Mouse (Mus musculus) cerebellum, adult 2 months (tissue): ENCODE measurements around the gene 4933405O20Rik. TPM values are rescaled to one million over a fixed set of nuclear protein-coding genes. Genes with fewer than 3 reads are reported as not detected.

Experiments
- DNase-seq, 2 experiments: peaks; one replicate each; pipeline ENCODE4 v3.0.0; 2021
- H3K27ac ChIP-seq: fragments of 200-500 bp; 2 replicates; pipeline ENCODE4 v1.5.1; 2012; ENCODE audit warnings: low read length, control low read depth, inconsistent platforms; ENCODE audit not compliant: insufficient read depth
- H3K27me3 ChIP-seq: fragments of 200-500 bp; 2 replicates; pipeline ENCODE4 v1.6.1; 2012; ENCODE audit warnings: inconsistent platforms, mild to moderate bottlenecking, low read length, moderate library complexity; ENCODE audit not compliant: control insufficient read depth, insufficient read depth
- H3K4me1 ChIP-seq: fragments of 200-500 bp; 2 replicates; pipeline ENCODE4 v1.6.1; 2011; ENCODE audit warnings: low read length; ENCODE audit not compliant: control insufficient read depth, insufficient read depth
- H3K4me3 ChIP-seq: fragments of 200-500 bp; replicated peaks from 2 replicates; pipeline ENCODE3; 2011; ENCODE audit warnings: mild to moderate bottlenecking, low read depth, low read length, control low read depth; ENCODE audit not compliant: insufficient read depth
- CTCF ChIP-seq: fragments of 200-500 bp; IDR thresholded peaks from 2 replicates; pipeline ENCODE4 v1.5.1; 2011; ENCODE audit warnings: low read depth, mild to moderate bottlenecking, control low read depth, low read length, moderate library complexity, borderline replicate concordance; ENCODE audit not compliant: insufficient read depth
- POLR2A ChIP-seq: fragments of 200-500 bp; IDR thresholded peaks from 2 replicates; pipeline ENCODE4 v1.6.1; 2011; ENCODE audit warnings: low read length, control low read depth, borderline replicate concordance; ENCODE audit not compliant: insufficient read depth
- WGBS: fragments of 180-500 bp; shearing (Covaris S2); methylation state at CpG from one replicate; pipeline ENCODE4 v1.1.7; 2018; 5-methylcytosine and 5-hydroxymethylcytosine counted together
- polyA plus RNA-seq: library from polyadenylated mRNA; depleted of rRNA; stranded (reverse); fragments of >200 nt; gene quantifications from 2 replicates; pipeline ENCODE4 v1.2.3, GENCODE M21; 2012; rRNA removed

Gene 4933405O20Rik
- polyA plus RNA-seq, result 0.23 and 0.51 TPM in 2 replicates

DNA sequence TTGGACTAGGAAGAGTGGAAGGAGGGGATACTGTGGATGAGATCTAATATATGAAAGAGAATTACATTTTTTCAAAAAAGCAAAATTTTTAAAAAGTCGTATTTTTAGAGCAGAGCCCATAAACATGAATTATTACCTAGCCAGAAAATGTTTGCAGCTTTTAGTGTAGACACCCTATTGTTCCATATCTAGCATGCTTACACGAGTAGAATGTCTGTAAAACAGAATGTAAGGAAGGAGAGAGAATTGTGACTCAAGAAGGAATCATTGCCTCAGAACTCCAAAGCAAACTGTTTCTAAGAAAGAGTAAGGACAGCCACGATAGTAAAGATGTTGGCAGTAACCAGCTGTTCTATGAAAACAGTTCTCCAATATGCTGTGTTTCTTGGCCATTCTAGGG lies at the start of gene 4933405O20Rik:
Gene 4933405O20Rik, plus strand, starts transcription at position 301 of the 400 bp plus-strand sequence.
- no peak within 1 kb of the TSS for H3K4me3 ChIP-seq
- DNase-seq, result no peak
- H3K27me3 ChIP-seq, result no peaks in the 10 kb centered on the region
- 81% methylated on average over 3 of the region's 3 CpGs for WGBS
- no peak within 1 kb of the TSS for H3K27ac ChIP-seq
- no peaks in the 10 kb centered on the region for H3K4me1 ChIP-seq
- no peak for TF ChIP-seq POLR2A
- no peak for TF ChIP-seq CTCF

DNA sequence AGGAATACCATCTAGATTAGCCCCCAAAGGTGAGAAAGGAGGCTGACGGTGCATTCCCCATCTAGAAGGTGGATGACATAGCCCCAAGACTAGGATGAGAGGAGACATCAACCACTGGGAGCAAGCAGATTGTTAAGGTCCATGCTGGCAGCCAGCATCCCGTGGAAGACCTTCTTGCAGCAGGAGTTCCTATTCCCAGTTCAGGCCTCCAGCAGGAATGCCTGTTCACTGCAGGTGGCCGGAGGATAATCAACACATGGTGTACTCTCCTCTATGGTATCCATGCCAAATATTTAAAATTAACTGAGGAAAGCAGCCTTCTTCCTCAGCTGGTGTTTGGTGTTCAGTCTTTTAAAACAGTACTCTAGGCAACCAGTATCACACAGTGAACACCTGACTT lies 49.4 kb upstream of the 4933405O20Rik start:
- H3K27ac ChIP-seq, result no peak overlapping the region
- 12% methylated on average over 3 of the region's 3 CpGs for WGBS
- H3K4me1 ChIP-seq, result peaks cover 11% of the 10 kb centered on the region
- DNase-seq, result peak; percentile 43 to 70
- TF ChIP-seq CTCF, result no peak
- no peak for TF ChIP-seq POLR2A
- no peak overlapping the region for H3K4me3 ChIP-seq
- no peaks in the 10 kb centered on the region for H3K27me3 ChIP-seq

DNA sequence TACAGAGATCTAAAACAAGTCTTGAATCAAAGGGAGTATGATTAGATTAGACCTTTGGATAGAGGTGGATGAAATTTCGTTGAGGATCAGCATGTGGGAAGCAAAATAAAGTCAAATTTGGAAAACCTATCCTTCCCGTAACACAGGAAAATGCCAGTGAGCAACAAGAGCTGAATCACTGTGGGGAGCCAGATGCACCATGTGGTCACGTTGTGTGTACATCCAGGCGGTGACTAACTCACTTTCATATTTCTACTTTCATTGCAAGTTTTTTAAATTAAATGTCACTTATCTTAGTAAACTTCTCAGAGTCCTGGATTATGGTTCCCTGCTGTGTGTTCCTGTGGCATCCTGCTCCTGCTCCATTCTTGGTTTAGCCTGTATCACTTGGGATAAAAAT lies 47.6 kb upstream of the 4933405O20Rik start:
- Histone ChIP-seq H3K4me3 (no peak overlapping the region), H3K27me3 (no peaks in the 10 kb centered on the region), H3K4me1 (peaks cover 11% of the 10 kb centered on the region), H3K27ac (no peak overlapping the region)
- WGBS, result 68% methylated on average over 4 of the region's 4 CpGs
- TF ChIP-seq POLR2A (no peak), CTCF (no peak)
- DNase-seq, result no peak

DNA sequence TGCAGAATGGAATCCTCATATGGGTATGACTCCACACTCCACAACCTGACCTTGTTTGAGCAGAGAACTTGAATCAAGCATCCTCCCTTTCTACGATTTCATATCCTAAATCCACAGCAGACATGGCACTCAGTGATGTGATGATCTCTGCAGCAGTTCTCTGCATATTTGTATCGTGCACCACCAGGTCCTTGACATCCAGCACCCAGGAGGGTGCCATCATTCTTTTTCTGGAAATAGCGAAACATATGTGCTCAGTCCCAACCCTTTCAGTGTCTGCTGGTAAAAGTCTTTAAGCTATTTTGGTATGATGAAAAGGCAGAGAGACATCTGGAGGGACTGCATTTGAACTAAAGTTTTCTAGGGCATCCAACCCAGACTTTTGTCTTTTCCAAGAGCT lies 36.3 kb upstream of the 4933405O20Rik start:
- Histone ChIP-seq H3K4me3 (no peak overlapping the region), H3K4me1 (no peaks in the 10 kb centered on the region), H3K27me3 (no peaks in the 10 kb centered on the region), H3K27ac (no peak overlapping the region)
- DNase-seq, result no peak
- TF ChIP-seq POLR2A (no peak), CTCF (no peak)
- 55% methylated on average over 3 of the region's 3 CpGs for WGBS

DNA sequence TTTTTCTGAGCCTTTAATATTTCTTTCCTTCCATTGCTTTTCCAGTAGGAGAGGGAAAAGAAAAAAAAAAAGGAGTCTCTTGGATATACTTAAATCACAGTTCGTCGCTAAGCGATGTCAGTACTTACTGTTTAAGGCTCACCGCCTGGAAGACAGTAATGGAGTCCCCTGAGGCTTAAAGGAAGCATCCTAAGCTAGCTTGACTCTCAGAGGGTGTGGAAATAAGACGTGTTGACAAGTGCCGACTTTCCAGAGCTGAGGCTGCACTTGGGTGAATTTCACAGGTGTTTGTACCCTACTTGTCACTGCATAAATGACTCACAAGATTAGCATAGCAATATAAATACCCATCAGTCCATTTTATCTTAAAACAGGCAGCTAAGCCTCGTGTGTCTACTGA lies 25.1 kb upstream of the 4933405O20Rik start:
- no peaks in the 10 kb centered on the region for H3K4me1 ChIP-seq

DNA sequence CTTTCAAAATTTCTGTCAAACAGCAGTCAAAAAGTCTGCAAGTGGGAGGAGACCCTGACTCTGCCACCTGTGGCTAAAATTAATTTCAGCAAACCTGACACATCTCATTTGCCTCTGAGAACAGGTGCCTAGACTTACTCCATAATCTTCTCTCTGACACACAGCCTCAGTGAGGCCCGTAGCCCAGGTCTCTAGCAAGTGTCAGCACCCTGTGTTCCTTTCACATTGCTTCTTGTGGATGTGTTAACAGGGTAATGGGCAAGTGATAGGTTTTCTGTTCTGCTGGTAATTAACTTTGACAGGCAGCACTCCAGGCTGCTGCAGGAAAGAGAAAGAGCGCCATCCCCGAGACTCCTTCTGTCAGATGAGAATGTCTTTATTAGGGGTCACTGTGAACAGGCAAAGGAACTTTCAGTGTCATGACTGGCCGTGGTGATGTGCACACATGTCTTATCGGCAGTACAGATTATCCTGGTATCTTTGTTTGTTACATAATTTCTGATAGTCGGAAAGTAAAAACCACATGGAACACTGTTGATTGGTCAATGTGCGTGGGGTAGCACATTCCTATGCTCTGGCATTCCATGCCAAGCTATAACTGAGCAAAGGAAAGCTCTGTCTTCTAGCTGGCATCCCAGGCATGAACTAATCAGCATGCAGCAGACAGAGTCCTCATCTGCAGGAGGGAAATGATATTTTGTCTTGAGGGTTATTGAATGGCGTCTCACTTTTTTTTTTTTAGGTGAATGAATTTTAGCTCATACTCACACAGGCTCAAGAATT lies 10.2 kb upstream of the 4933405O20Rik start:
- WGBS, result 22% methylated on average over 8 of the region's 8 CpGs
- Histone ChIP-seq H3K4me1 (no peaks in the 10 kb centered on the region), H3K4me3 (no peak overlapping the region), H3K27ac (no peak overlapping the region), H3K27me3 (no peaks in the 10 kb centered on the region)
- DNase-seq, result no peak
- TF ChIP-seq CTCF, result no peak
- no peak for TF ChIP-seq POLR2A

More for the DNA sequence above, 25.1 kb upstream of the 4933405O20Rik start:
- H3K27me3 ChIP-seq, result no peaks in the 10 kb centered on the region
- TF ChIP-seq POLR2A, result no peak
- TF ChIP-seq CTCF, result no peak
- 73% methylated on average over 7 of the region's 7 CpGs for WGBS
- no peak overlapping the region for H3K4me3 ChIP-seq
- DNase-seq, result no peak
- H3K27ac ChIP-seq, result no peak overlapping the region

DNA sequence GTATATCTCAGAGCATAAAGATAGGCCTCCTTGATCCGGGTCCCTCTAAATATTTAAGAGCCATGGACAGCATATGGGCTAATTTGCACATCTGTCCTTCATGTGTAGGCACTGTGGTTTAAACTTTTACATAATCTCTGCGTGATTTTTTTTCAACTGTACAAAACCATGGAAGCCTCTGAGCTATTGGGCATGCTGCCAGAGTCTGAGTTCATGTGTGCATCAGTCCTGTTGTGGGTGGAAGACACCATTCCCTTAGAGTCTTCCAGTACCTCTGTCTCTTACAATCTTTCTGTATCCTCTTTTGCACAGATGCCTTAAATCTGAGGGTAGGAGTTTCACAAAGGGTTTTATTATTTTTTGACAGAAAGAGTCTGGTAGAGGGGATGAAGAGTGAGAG lies 15.1 kb downstream of the 4933405O20Rik start:
- H3K27me3 ChIP-seq, result no peaks in the 10 kb centered on the region
- H3K27ac ChIP-seq, result no peak overlapping the region
- H3K4me1 ChIP-seq, result no peaks in the 10 kb centered on the region
- 25% methylated on average over 2 of the region's 2 CpGs for WGBS
- DNase-seq, result no peak
- no peak for TF ChIP-seq POLR2A
- TF ChIP-seq CTCF, result no peak
- H3K4me3 ChIP-seq, result no peak overlapping the region

DNA sequence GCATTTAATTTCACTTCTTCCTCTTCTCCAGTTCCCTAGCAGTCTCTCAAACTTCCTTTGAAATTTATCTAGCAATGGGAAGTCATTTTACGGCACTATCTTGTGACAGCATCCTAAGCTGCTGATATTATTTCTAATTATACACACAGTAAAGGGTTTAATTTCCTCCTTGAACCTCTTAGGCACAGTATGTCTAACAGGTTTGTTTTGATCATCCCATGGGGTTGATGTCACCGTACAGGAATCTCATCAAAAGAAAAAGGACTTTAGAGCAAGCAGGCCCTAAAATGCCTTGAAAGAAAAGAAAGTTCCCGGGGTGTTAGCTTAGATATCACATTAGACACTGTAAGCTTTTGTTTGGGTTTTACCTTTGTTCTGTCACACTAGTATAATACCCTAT lies 30.2 kb downstream of the 4933405O20Rik start:
- H3K27ac ChIP-seq, result no peak overlapping the region
- no peak overlapping the region for H3K4me3 ChIP-seq
- DNase-seq, result no peak
- H3K4me1 ChIP-seq, result no peaks in the 10 kb centered on the region
- WGBS, result 73% methylated on average over 3 of the region's 3 CpGs
- no peaks in the 10 kb centered on the region for H3K27me3 ChIP-seq
- TF ChIP-seq POLR2A (no peak), CTCF (no peak)
